Mouse (Mus musculus): ENCODE measurements around the gene Agtrap. TPM values are rescaled to one million over a fixed set of nuclear protein-coding genes. Genes with fewer than 3 reads are reported as not detected.
A peak's percentile ranks its signal among the peaks of the same experiment; 100 is the strongest.

The Agtrap gene
- polyA plus RNA-seq, 1 experiment = 20.4 TPM

GRCm38 (mm10) chr4:148075259-148075658 lies 12.6 kb downstream of the Agtrap start:
- DNase-seq (ENCODE audit: low spot score) = peak; percentile 52

- no peak for DNase-seq (ENCODE audit: low spot score)
Observed at GRCm38 (mm10) chr4:148074521-148075189, 13.2 kb downstream of the Agtrap start.

GRCm38 (mm10) chr4:148071508-148071907 lies 16.3 kb downstream of the Agtrap start:
- DNase-seq (ENCODE audit: low spot score) = no peak

- DNase-seq (ENCODE audit: low spot score) = no peak
Observed at GRCm38 (mm10) chr4:148069602-148070218, 18.1 kb downstream of the Agtrap start.

- DNase-seq (ENCODE audit: low spot score) = no peak
Observed at GRCm38 (mm10) chr4:148067346-148067745, 20.5 kb downstream of the Agtrap start.

GRCm38 (mm10) chr4:148066401-148066744 lies 21.5 kb downstream of the Agtrap start:
- no peak for DNase-seq (ENCODE audit: low spot score)

- DNase-seq (ENCODE audit: low spot score) = no peak
Observed at GRCm38 (mm10) chr4:148065702-148066400, 22.0 kb downstream of the Agtrap start.

- DNase-seq (ENCODE audit: low spot score) = no peak
Observed at GRCm38 (mm10) chr4:148061086-148061480, 26.7 kb downstream of the Agtrap start.

GRCm38 (mm10) chr4:148060120-148061085 lies 27.4 kb downstream of the Agtrap start:
- DNase-seq (ENCODE audit: low spot score) = no peak

GRCm38 (mm10) chr4:148058993-148059392 lies 28.8 kb downstream of the Agtrap start:
- DNase-seq (ENCODE audit: low spot score) = no peak

- DNase-seq (ENCODE audit: low spot score) = no peak
Observed at GRCm38 (mm10) chr4:148058218-148058819, 29.5 kb downstream of the Agtrap start.

- DNase-seq (ENCODE audit: low spot score) = no peak
Observed at GRCm38 (mm10) chr4:148057661-148058209, 30.1 kb downstream of the Agtrap start.

- no peak for DNase-seq (ENCODE audit: low spot score)
Observed at GRCm38 (mm10) chr4:148056801-148057200, 31.0 kb downstream of the Agtrap start.

GRCm38 (mm10) chr4:148056246-148056645 lies 31.6 kb downstream of the Agtrap start:
- DNase-seq (ENCODE audit: low spot score) = no peak

GRCm38 (mm10) chr4:148054961-148055695 lies 32.7 kb downstream of the Agtrap start:
- no peak for DNase-seq (ENCODE audit: low spot score)

- no peak for DNase-seq (ENCODE audit: low spot score)
Observed at GRCm38 (mm10) chr4:148053417-148053920, 34.4 kb downstream of the Agtrap start.

- no peak for DNase-seq (ENCODE audit: low spot score)
Observed at GRCm38 (mm10) chr4:148052976-148053375, 34.9 kb downstream of the Agtrap start.

GRCm38 (mm10) chr4:148051886-148052285 lies 35.9 kb downstream of the Agtrap start:
- DNase-seq (ENCODE audit: low spot score) = no peak

GRCm38 (mm10) chr4:148051046-148051776 lies 36.6 kb downstream of the Agtrap start:
- no peak for DNase-seq (ENCODE audit: low spot score)
